Mouse (Mus musculus) testis, adult 2 months (tissue): ENCODE data around the gene Akr1b7.

Source experiments
- CTCF ChIP-seq: fragments of 200-500 bp; IDR thresholded peaks from 2 replicates; pipeline ENCODE4 v1.5.1; 2012; ENCODE audit warnings: low read depth, mild to moderate bottlenecking, inconsistent platforms, low read length, moderate library complexity; ENCODE audit not compliant: control insufficient read depth, insufficient read depth, insufficient replicate concordance
- POLR2A ChIP-seq: fragments of 200-500 bp; IDR thresholded peaks from 2 replicates; pipeline ENCODE4 v1.6.1; 2012; ENCODE audit warnings: low read depth, mild to moderate bottlenecking, inconsistent platforms, low read length, moderate library complexity; ENCODE audit not compliant: control insufficient read depth

- TF ChIP-seq CTCF (no peak), POLR2A (no peak)
Measured at GRCm38 (mm10) chr6:34383401-34383800, 28.7 kb upstream of the Akr1b7 start.
